Mouse (Mus musculus) left cerebral cortex, adult 2 months (tissue): Measurements from ENCODE around the gene Acsl4. TPM values are rescaled to one million over a fixed set of nuclear protein-coding genes. Genes with fewer than 3 reads are reported as not detected.

Experiments used
- DNase-seq, 2 experiments: peaks; one replicate each; pipeline ENCODE4 v3.0.0; 2021 to 2022; ENCODE audit warnings: low spot score in 2 of 2, mixed read lengths in 1 of 2; ENCODE audit errors: extremely low spot score in 1 of 2
- H3K27ac ChIP-seq: fragments of 200-600 bp; 2 replicates; pipeline ENCODE4 v1.8.1; 2022
- H3K4me3 ChIP-seq: fragments of 200-600 bp; 2 replicates; pipeline ENCODE4 v1.8.1; 2022
- CTCF ChIP-seq: fragments of 200-600 bp; IDR thresholded peaks from 2 replicates; pipeline ENCODE4 v1.8.1; 2022; ENCODE audit warnings: antibody characterized with exemption, mild to moderate bottlenecking, moderate library complexity
- intact Hi-C: fragments of 180-260 bp; cut with DNase I; formaldehyde crosslinking; loops from one replicate; pipeline ENCODE4 v1.15.1; 2025
- long read RNA-seq, 2 experiments: library from polyadenylated mRNA; stranded (forward); transcript quantifications; one replicate each; pipeline ENCODE4 v2.0.0; 2021; ENCODE audit warnings: borderline mapping rate in 2 of 2
- total RNA-seq, 2 experiments: library from RNA; stranded (reverse); gene quantifications; 2 replicates each; pipeline ENCODE4 v1.2.3; 2021

The Acsl4 gene
- total RNA-seq: 10 to 100 TPM; 63.5 to 69.5 TPM
- long read RNA-seq, experiment 1, full-length matches to known transcripts: 30 of 35 reads
- long read RNA-seq, experiment 1, partial matches to known transcripts: 3 of 35 reads
- long read RNA-seq, experiment 1, other reads (novel, unspliced or antisense): 2 of 35 reads
- long read RNA-seq, experiment 2, full-length matches to known transcripts: 28 of 33 reads
- long read RNA-seq, experiment 2, partial matches to known transcripts: 2 of 33 reads
- long read RNA-seq, experiment 2, other reads (novel, unspliced or antisense): 3 of 33 reads

- intact Hi-C loops: loop anchor here (2.0 to 10.0 kb wide), 2 partner anchors 86 to 294 kb away; partner anchors contain the start of gene Tmem164
- peak; percentile 85 to 86 for DNase-seq
- Histone ChIP-seq H3K4me3 (peak within 1 kb of the TSS; percentile 70), H3K27ac (peak within 1 kb of the TSS; percentile 97)
- no peak; the same call in 1 of the 2 replicates for TF ChIP-seq CTCF
Measured at GRCm38 (mm10) chrX:142390247-142390908, at the start of gene Acsl4. Acsl4 (minus strand) TSS chrX:142390535.

- intact Hi-C loops: no loop called here
- Histone ChIP-seq H3K4me3 (no peak overlapping the region), H3K27ac (no peak overlapping the region)
- TF ChIP-seq CTCF: no peak
- DNase-seq: no peak
Measured at GRCm38 (mm10) chrX:142437971-142438504, 47.7 kb upstream of the Acsl4 start.

- TF ChIP-seq CTCF: no peak
- no peak for DNase-seq
- intact Hi-C loops: no loop called here
- Histone ChIP-seq H3K27ac (no peak overlapping the region), H3K4me3 (no peak overlapping the region)
Measured at GRCm38 (mm10) chrX:142432846-142433245, 42.5 kb upstream of the Acsl4 start.

- no peak for TF ChIP-seq CTCF
- no peak overlapping the region for H3K27ac ChIP-seq
- no peak for DNase-seq
- H3K4me3 ChIP-seq: no peak overlapping the region
- intact Hi-C loops: no loop called here
Measured at GRCm38 (mm10) chrX:142427111-142427510, 36.8 kb upstream of the Acsl4 start.

GRCm38 (mm10) chrX:142426628-142427027, 36.3 kb upstream of the Acsl4 start:
- intact Hi-C loops: no loop called here
- DNase-seq: no peak
- Histone ChIP-seq H3K4me3 (no peak overlapping the region), H3K27ac (no peak overlapping the region)
- no peak for TF ChIP-seq CTCF

GRCm38 (mm10) chrX:142413884-142414283, 23.5 kb upstream of the Acsl4 start:
- intact Hi-C loops: no loop called here
- H3K27ac ChIP-seq: no peak overlapping the region
- H3K4me3 ChIP-seq: no peak overlapping the region
- DNase-seq: no peak
- TF ChIP-seq CTCF: no peak

- H3K4me3 ChIP-seq: no peak overlapping the region
- DNase-seq: no peak
- TF ChIP-seq CTCF: no peak
- intact Hi-C loops: no loop called here
- no peak overlapping the region for H3K27ac ChIP-seq
Measured at GRCm38 (mm10) chrX:142410060-142410459, 19.7 kb upstream of the Acsl4 start.

- Histone ChIP-seq H3K27ac (no peak overlapping the region), H3K4me3 (no peak overlapping the region)
- intact Hi-C loops: no loop called here
- TF ChIP-seq CTCF: no peak
- no peak for DNase-seq
Measured at GRCm38 (mm10) chrX:142409338-142409737, 19.0 kb upstream of the Acsl4 start.

GRCm38 (mm10) chrX:142403114-142403513, 12.8 kb upstream of the Acsl4 start:
- no peak for TF ChIP-seq CTCF
- no peak overlapping the region for H3K27ac ChIP-seq
- no peak for DNase-seq
- H3K4me3 ChIP-seq: no peak overlapping the region
- intact Hi-C loops: no loop called here

GRCm38 (mm10) chrX:142398621-142399020, 8.3 kb upstream of the Acsl4 start:
- Histone ChIP-seq H3K4me3 (no peak overlapping the region), H3K27ac (no peak overlapping the region)
- DNase-seq: no peak
- intact Hi-C loops: loop anchor here (10.0 kb wide), 1 partner anchor 286 kb away; the partner anchor contains the start of gene Tmem164
- TF ChIP-seq CTCF: no peak

- intact Hi-C loops: loop anchor here (2.0 to 10.0 kb wide), 2 partner anchors 86 to 294 kb away; partner anchors contain the start of gene Tmem164
- peak overlapping the region; percentile 70 for H3K4me3 ChIP-seq
- peak overlapping the region; percentile 97 for H3K27ac ChIP-seq
- DNase-seq: no peak
- no peak for TF ChIP-seq CTCF
Measured at GRCm38 (mm10) chrX:142390909-142391265, 552 bp upstream of the Acsl4 start.

- H3K4me3 ChIP-seq: peak overlapping the region; percentile 70
- DNase-seq: peak; percentile 10 to 12
- intact Hi-C loops: loop anchor here (2.0 to 10.0 kb wide), 2 partner anchors 87 to 295 kb away; partner anchors contain the start of gene Tmem164
- TF ChIP-seq CTCF: no peak
- H3K27ac ChIP-seq: peak overlapping the region; percentile 97
Measured at GRCm38 (mm10) chrX:142389581-142390159, 665 bp downstream of the Acsl4 start.
